13 mouse cellular contexts compared by ENCODE assay signal in the genomic region with DNA sequence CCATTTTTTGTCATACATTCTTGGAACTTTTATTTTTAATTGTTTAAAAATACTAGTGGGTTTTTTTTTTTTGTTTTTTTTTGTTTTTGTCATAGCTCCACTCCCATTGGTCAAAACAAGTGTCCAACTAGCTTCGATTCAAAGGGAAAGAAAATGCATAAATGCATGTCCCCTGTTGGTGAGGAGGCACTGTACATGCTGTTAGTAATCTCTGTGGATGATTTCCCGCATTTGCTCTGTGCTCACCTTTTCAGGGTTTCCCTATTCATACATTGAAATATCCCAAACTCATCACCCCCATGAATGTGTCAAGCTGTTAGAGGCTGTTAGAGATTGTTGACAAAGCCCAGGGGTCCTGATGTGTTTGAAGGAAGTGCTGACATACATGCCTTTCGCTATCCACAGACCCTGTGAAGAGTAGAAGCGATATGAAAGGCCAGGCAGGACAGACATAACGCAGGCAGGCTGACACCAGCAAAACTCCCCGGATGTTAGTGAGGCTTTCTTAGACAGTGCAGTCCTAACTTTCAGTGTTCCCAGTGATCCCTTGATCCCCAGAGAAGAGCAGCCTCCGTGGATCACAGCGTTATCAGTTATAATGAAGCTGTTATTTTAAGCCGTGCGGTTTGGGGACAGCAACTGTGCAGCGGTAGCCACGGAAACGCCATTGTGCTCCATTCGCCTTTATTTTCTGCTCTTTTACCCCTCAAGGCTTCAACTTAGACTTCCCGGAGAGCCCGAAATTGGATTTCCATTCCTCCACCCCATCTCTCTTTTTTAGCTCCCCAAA. TPM values are rescaled to one million over a fixed set of nuclear protein-coding genes. Genes with fewer than 3 reads are reported as not detected.
DNase-seq lines count a peak whose midpoint lies in the region; ATAC-seq and TF ChIP-seq lines count a peak whose summit lies in the region.
"Had no signal": no experiment of that assay in that cellular context is flagged by ENCODE, and none has a peak within 500 bp of the region (broad histone marks: within the 10 kb centered on the region; RNA-seq: fewer than 3 reads in every experiment).

No protein-coding gene starts in this region.

- H3K27me3 ChIP-seq in lung, embryonic 14.5 days (ENCODE audit: insufficient read depth, low read length), result no peaks in the 10 kb centered on the region
- H3K27me3 ChIP-seq in hindbrain, embryonic 16.5 days (replicated peaks; ENCODE audit: control insufficient read depth, insufficient read depth, low read length), result no peaks in the 10 kb centered on the region
- H3K27me3 ChIP-seq: intestine, embryonic 15.5 days; liver, embryonic 12.5 days; megakaryocyte, embryonic 14.5 days; stomach, embryonic 15.5 days had no signal

- H3K36me3 ChIP-seq in lung, embryonic 14.5 days (ENCODE audit: insufficient read depth), result no peaks in the 10 kb centered on the region
- H3K36me3 ChIP-seq in hindbrain, embryonic 16.5 days (ENCODE audit: control insufficient read depth, insufficient read depth, low read length), result no peaks in the 10 kb centered on the region
- H3K36me3 ChIP-seq: intestine, embryonic 15.5 days; liver, embryonic 12.5 days; stomach, embryonic 15.5 days had no signal

- 63% methylated on average over 16 of the region's 16 CpGs for WGBS in lung, embryonic 14.5 days
- 16% methylated on average over 16 of the region's 16 CpGs for WGBS in hindbrain, embryonic 16.5 days

- H3K4me1 ChIP-seq in lung, embryonic 14.5 days (ENCODE audit: insufficient read depth), result no peaks in the 10 kb centered on the region
- peaks cover 7% of the 10 kb centered on the region for H3K4me1 ChIP-seq in hindbrain, embryonic 16.5 days (ENCODE audit: control insufficient read depth, insufficient read depth, low read depth, low read length)
- H3K4me1 ChIP-seq: intestine, embryonic 15.5 days; liver, embryonic 12.5 days; stomach, embryonic 15.5 days had no signal

- no peak overlapping the region for H3K4me2 ChIP-seq in lung, embryonic 14.5 days
- peak overlapping the region; percentile 56 for H3K4me2 ChIP-seq in hindbrain, embryonic 16.5 days (ENCODE audit: low read length)
- H3K4me2 ChIP-seq: intestine, embryonic 15.5 days; liver, embryonic 12.5 days; stomach, embryonic 15.5 days had no signal

- no peak for TF ChIP-seq CTCF in lung, embryonic 14.5 days (IDR thresholded peaks at IDR 0.05; ENCODE audit: low read depth)

- ATAC-seq in lung, embryonic 14.5 days (ENCODE audit: insufficient read depth), result peak; percentile 35; the same call in 1 of the 2 replicates
- 0 out of 2 replicates have a peak, but pooled peaks have one; percentile 40 for ATAC-seq in hindbrain, embryonic 16.5 days
- ATAC-seq: intestine, embryonic 15.5 days; liver, embryonic 12.5 days had no signal

- no peaks in the 10 kb centered on the region for H3K9me3 ChIP-seq in lung, embryonic 14.5 days (ENCODE audit: low read depth, low read length)
- H3K9me3 ChIP-seq in hindbrain, embryonic 16.5 days (ENCODE audit: control insufficient read depth, low read length), result no peaks in the 10 kb centered on the region
- H3K9me3 ChIP-seq: intestine, embryonic 15.5 days; liver, embryonic 12.5 days; stomach, embryonic 15.5 days had no signal

- peak; percentile 20 to 35 for DNase-seq in cerebellum, postnatal 14 days
- no peak for DNase-seq in cerebellum, adult 8-10 months
- no peak for DNase-seq in lung, embryonic 14.5 days
- no peak for DNase-seq in lung, postnatal 10 days
- DNase-seq in retina, embryonic 14.5 days (ENCODE audit: low spot score), result peak; percentile 45
- DNase-seq in urinary bladder, postnatal 14 days (ENCODE audit: low spot score), result no peak
- no peak for DNase-seq in left cerebral cortex, adult 18-20 months (ENCODE audit: low spot score in 2 of 2)
- DNase-seq: adrenal gland, postnatal 10 days had no signal

- H3K4me3 ChIP-seq in lung, embryonic 14.5 days (ENCODE audit: low read depth, low read length), result no peak overlapping the region
- H3K4me3 ChIP-seq in hindbrain, embryonic 16.5 days (ENCODE audit: low read length), result peak overlapping the region; percentile 28
- H3K4me3 ChIP-seq: intestine, embryonic 15.5 days; liver, embryonic 12.5 days; megakaryocyte, embryonic 14.5 days; stomach, embryonic 15.5 days had no signal

- no peak overlapping the region for H3K9ac ChIP-seq in lung, embryonic 14.5 days
- H3K9ac ChIP-seq in hindbrain, embryonic 16.5 days (ENCODE audit: low read depth, low read length), result peak overlapping the region; percentile 44
- H3K9ac ChIP-seq: intestine, embryonic 15.5 days; liver, embryonic 12.5 days; stomach, embryonic 15.5 days had no signal

- H3K27ac ChIP-seq in lung, embryonic 14.5 days (ENCODE audit: low read depth), result no peak overlapping the region
- no peak overlapping the region for H3K27ac ChIP-seq in hindbrain, embryonic 16.5 days (ENCODE audit: low read depth, low read length)
- H3K27ac ChIP-seq: intestine, embryonic 15.5 days; liver, embryonic 12.5 days; stomach, embryonic 15.5 days had no signal

RNA-seq across cellular contexts. Expression of gene Rxylt1, which starts 23.5 kb away (rescaled TPM):
- polyA plus RNA-seq in lung, embryonic 14.5 days (2014; fragmentation: Nextera tagmentation; extraction: Ambion mirVana), result 54.0 and 61.0 TPM in 2 replicates
- polyA plus RNA-seq in hindbrain, embryonic 16.5 days (2015; fragmentation: Nextera tagmentation; extraction: Ambion mirVana), result 45.2 and 45.6 TPM in 2 replicates
- total RNA-seq in left cerebral cortex, adult 18-20 months (2021), result 10 to 100 TPM; 33.5 to 40.2 TPM

Comparison
In these comparisons a context has a peak if more than half of its experiments do, and no peak if none do; other contexts are left out.
1. DNase-seq: peak in cerebellum, postnatal 14 days (2 of 2) and retina, embryonic 14.5 days (single experiment); none in cerebellum, adult 8-10 months (single experiment), lung, embryonic 14.5 days (single experiment), lung, postnatal 10 days (single experiment), urinary bladder, postnatal 14 days (single experiment) and left cerebral cortex, adult 18-20 months (0 of 2).